ENCODE assay signal across 8 mouse cellular contexts in the genomic region with DNA sequence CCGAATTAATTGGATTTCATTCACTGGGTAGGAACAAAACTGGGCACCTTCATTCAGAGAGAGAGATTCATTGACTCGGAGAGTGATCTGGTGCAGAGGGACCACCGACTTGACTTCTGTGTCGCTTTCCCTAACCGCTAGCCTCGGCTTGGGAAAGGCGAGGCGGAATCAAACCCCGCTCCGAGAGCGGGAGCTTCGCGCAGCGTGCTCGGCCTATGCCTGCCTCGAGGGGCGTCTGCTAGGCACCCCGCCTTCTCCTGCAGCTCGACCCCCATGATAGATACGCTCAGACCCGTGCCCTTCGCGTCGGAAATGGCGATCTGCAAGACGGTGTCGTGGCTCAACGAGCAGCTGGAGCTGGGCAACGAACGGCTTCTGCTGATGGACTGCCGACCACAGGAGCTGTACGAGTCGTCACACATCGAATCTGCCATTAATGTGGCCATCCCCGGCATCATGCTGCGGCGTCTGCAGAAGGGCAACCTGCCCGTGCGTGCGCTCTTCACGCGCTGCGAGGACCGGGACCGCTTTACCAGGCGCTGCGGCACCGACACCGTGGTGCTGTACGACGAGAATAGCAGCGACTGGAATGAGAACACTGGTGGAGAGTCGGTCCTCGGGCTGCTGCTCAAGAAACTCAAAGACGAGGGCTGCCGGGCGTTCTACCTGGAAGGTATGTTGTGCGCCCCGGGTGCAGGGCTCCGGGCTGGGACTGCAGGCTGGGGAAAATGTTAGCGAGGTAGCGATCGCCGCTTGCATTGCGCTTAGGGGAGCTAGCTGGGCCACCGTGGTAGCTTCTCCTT. TPM values are rescaled to one million over a fixed set of nuclear protein-coding genes. Genes with fewer than 3 reads are reported as not detected.
A peak's percentile ranks its signal among the peaks of the same experiment; 100 is the strongest.
DNase-seq lines count a peak whose midpoint lies in the region; ATAC-seq and TF ChIP-seq lines count a peak whose summit lies in the region.

No protein-coding gene starts in this region.

- H3K4me2 ChIP-seq in forebrain, embryonic 16.5 days (ENCODE audit: low read length) = peak overlapping the region; percentile 97
- peak overlapping the region; percentile 66 for H3K4me2 ChIP-seq in liver, embryonic 16.5 days (ENCODE audit: low read depth, low read length)

- H3K9ac ChIP-seq in forebrain, embryonic 16.5 days (replicated peaks; ENCODE audit: low read depth, low read length) = peak overlapping the region; percentile 69
- H3K9ac ChIP-seq in liver, embryonic 16.5 days (ENCODE audit: low read depth, low read length) = peak overlapping the region; percentile 69

- DNase-seq in lung, adult 18-20 months = peak; percentile 44 to 50
- DNase-seq in lung, postnatal 25 days (ENCODE audit: low spot score) = no peak
- DNase-seq in kidney, adult 2 months = peak; percentile 46
- DNase-seq in c-Kit-positive CD71-positive TER-119-positive erythroid progenitor cells, embryonic 14.5 days (ENCODE audit: low spot score) = no peak

- no peak for TF ChIP-seq CTCF in bone marrow, adult 2 months (IDR thresholded peaks at IDR 0.05; ENCODE audit: control insufficient read depth, insufficient read depth, low read length)
- no peak for TF ChIP-seq CTCF in kidney, adult 2 months (conservative IDR thresholded peaks at IDR 0.05; ENCODE audit: insufficient read depth, insufficient read length, low read depth, low read length)

- no peaks in the 10 kb centered on the region for H3K9me3 ChIP-seq in forebrain, embryonic 16.5 days (ENCODE audit: control insufficient read depth, low read length)
- H3K9me3 ChIP-seq in liver, embryonic 16.5 days (replicated peaks; ENCODE audit: control insufficient read depth, low read length) = no peaks in the 10 kb centered on the region

- no peaks in the 10 kb centered on the region for H3K36me3 ChIP-seq in forebrain, embryonic 16.5 days (ENCODE audit: control insufficient read depth, insufficient read depth)
- H3K36me3 ChIP-seq in kidney, adult 2 months (ENCODE audit: control insufficient read depth, insufficient read depth, low read length) = peaks cover 4% of the 10 kb centered on the region; the same call in 1 of the 2 replicates
- peaks cover 4% of the 10 kb centered on the region; the same call in 1 of the 2 replicates for H3K36me3 ChIP-seq in liver, embryonic 16.5 days (ENCODE audit: control insufficient read depth, insufficient read depth)

- under 1% methylated on average over 66 of the region's 66 CpGs for WGBS in bone marrow, adult 2 months
- under 1% methylated on average over 66 of the region's 66 CpGs for WGBS in forebrain, embryonic 16.5 days
- WGBS in kidney, adult 2 months = under 1% methylated on average over 66 of the region's 66 CpGs
- under 1% methylated on average over 66 of the region's 66 CpGs for WGBS in liver, embryonic 16.5 days (ENCODE audit: insufficient replicate concordance)

- ATAC-seq in forebrain, embryonic 16.5 days = peak; percentile 43
- ATAC-seq in liver, embryonic 16.5 days (ENCODE audit: low read depth) = no peak
- peak; percentile 0; the same call in 1 of the 2 replicates for ATAC-seq in neutrophil, adult 5-6 weeks (ENCODE audit: extremely low read depth, insufficient number of reproducible peaks, low FRiP score, poor library complexity, severe bottlenecking)

- no peaks in the 10 kb centered on the region; the same call in 1 of the 2 replicates for H3K4me1 ChIP-seq in bone marrow, adult 2 months (ENCODE audit: control insufficient read depth, insufficient read depth, low read length)
- H3K4me1 ChIP-seq in forebrain, embryonic 16.5 days (replicated peaks; ENCODE audit: control insufficient read depth, insufficient read depth, low read length) = peaks cover 32% of the 10 kb centered on the region
- peaks cover 10% of the 10 kb centered on the region; the same call in 1 of the 2 replicates for H3K4me1 ChIP-seq in kidney, adult 2 months (ENCODE audit: control insufficient read depth, insufficient read depth, low read length)
- H3K4me1 ChIP-seq in liver, embryonic 16.5 days (ENCODE audit: control insufficient read depth, low read depth, low read length) = no peaks in the 10 kb centered on the region; the same call in 1 of the 2 replicates

- peaks cover 2% of the 10 kb centered on the region; the same call in 1 of the 2 replicates for H3K27me3 ChIP-seq in forebrain, embryonic 16.5 days (replicated peaks; ENCODE audit: control insufficient read depth, insufficient read depth, low read length)
- no peaks in the 10 kb centered on the region for H3K27me3 ChIP-seq in kidney, adult 2 months (replicated peaks; ENCODE audit: control insufficient read depth, insufficient read depth, low read length)
- H3K27me3 ChIP-seq in liver, embryonic 16.5 days (ENCODE audit: control insufficient read depth, insufficient read depth, low read depth, low read length) = peaks cover 39% of the 10 kb centered on the region

- H3K27ac ChIP-seq in bone marrow, adult 2 months (ENCODE audit: control insufficient read depth, insufficient read depth, low read depth, low read length, poor library complexity) = peak overlapping the region; percentile 98
- H3K27ac ChIP-seq in forebrain, embryonic 16.5 days (ENCODE audit: low read length) = peak overlapping the region; percentile 91
- H3K27ac ChIP-seq in kidney, adult 2 months (ENCODE audit: insufficient read depth, low read depth, low read length) = peak overlapping the region; percentile 85
- H3K27ac ChIP-seq in liver, embryonic 16.5 days (ENCODE audit: low read length) = peak overlapping the region; percentile 75

- TF ChIP-seq POLR2A in bone marrow, adult 2 months (IDR thresholded peaks at IDR 0.05; ENCODE audit: borderline replicate concordance, control insufficient read depth, low read depth, low read length) = no peak
- no peak for TF ChIP-seq POLR2A in kidney, adult 2 months (IDR thresholded peaks at IDR 0.05; ENCODE audit: low read depth, low read length)

- H3K4me3 ChIP-seq in bone marrow, adult 2 months (replicated peaks; ENCODE audit: control insufficient read depth, low read depth, low read length) = peak overlapping the region; percentile 87
- H3K4me3 ChIP-seq in forebrain, embryonic 16.5 days (replicated peaks; ENCODE audit: low read length) = peak overlapping the region; percentile 70
- H3K4me3 ChIP-seq in kidney, adult 2 months (ENCODE audit: insufficient read depth, low read depth, low read length) = peak overlapping the region; percentile 89
- peak overlapping the region; percentile 66 for H3K4me3 ChIP-seq in liver, embryonic 16.5 days (ENCODE audit: low read depth, low read length)

RNA-seq across cellular contexts. Expression of a gene that starts 0.6 kb away (rescaled TPM):
- polyA plus RNA-seq in bone marrow, adult 2 months (2011; ENCODE audit: insufficient read depth, insufficient read length, low replicate concordance, missing spikeins) = 19.3 and 43.1 TPM in 2 replicates
- polyA plus RNA-seq in forebrain, embryonic 16.5 days (2015; fragmentation: Nextera tagmentation; extraction: Ambion mirVana) = 37.0 and 44.1 TPM in 2 replicates
- polyA plus RNA-seq in kidney, adult 2 months (2012; rRNA removed) = 46.6 and 50.5 TPM in 2 replicates
- 25.1 and 29.0 TPM in 2 replicates for polyA plus RNA-seq in liver, embryonic 16.5 days (2015; fragmentation: Nextera tagmentation; extraction: Ambion mirVana)
- total RNA-seq in neutrophil, adult 5-6 weeks (2017) = 136 and 143 TPM in 2 replicates

Comparison
In these comparisons a context has a peak if more than half of its experiments do, and no peak if none do; other contexts are left out.
1. DNase-seq: peak in lung, adult 18-20 months (2 of 2) and kidney, adult 2 months (single experiment); none in lung, postnatal 25 days (single experiment) and c-Kit-positive CD71-positive TER-119-positive erythroid progenitor cells, embryonic 14.5 days (single experiment).
2. Peak in every context shown above with its lines, with median percentiles within 50 percentile points of each other: H3K27ac ChIP-seq and H3K4me3 ChIP-seq.